Mouse (Mus musculus) kidney, embryonic 16.5 days (tissue): ENCODE results near the gene Abca13. TPM values are rescaled to one million over a fixed set of nuclear protein-coding genes. Genes with fewer than 3 reads are reported as not detected.

ENCODE experiments used
- ATAC-seq: fragments of 200-750 bp; cut with Nextera tagmentation; 2 replicates; pipeline ENCODE4 v1.8.0; 2017; ENCODE audit warnings: moderate TSS enrichment; ENCODE audit not compliant: low FRiP score, low TSS enrichment
- H3K27ac ChIP-seq: fragments of 300-500 bp; sonication (generic); 2 replicates; pipeline ENCODE4 v1.5.1; 2014; ENCODE audit warnings: low read length
- H3K27me3 ChIP-seq: fragments of 300-500 bp; sonication (generic); 2 replicates; pipeline ENCODE4 v1.6.1; 2014; ENCODE audit warnings: low read length, control low read depth, mixed read lengths; ENCODE audit not compliant: insufficient read depth
- H3K36me3 ChIP-seq: fragments of 300-500 bp; sonication (generic); 2 replicates; pipeline ENCODE4 v1.6.1; 2014; ENCODE audit warnings: low read length, control low read depth, mixed read lengths; ENCODE audit not compliant: insufficient read depth
- H3K4me1 ChIP-seq: fragments of 300-500 bp; sonication (generic); 2 replicates; pipeline ENCODE4 v1.6.1; 2014; ENCODE audit warnings: low read length, control low read depth, mixed read lengths; ENCODE audit not compliant: insufficient read depth
- H3K4me2 ChIP-seq: fragments of 300-500 bp; sonication (generic); replicated peaks from 2 replicates; pipeline ENCODE4 v1.6.1; 2014; ENCODE audit warnings: low read depth, low read length
- H3K4me3 ChIP-seq: fragments of 300-500 bp; sonication (generic); 2 replicates; pipeline ENCODE4 v1.5.1; 2014; ENCODE audit warnings: mild to moderate bottlenecking, low read length
- H3K9ac ChIP-seq: fragments of 300-500 bp; sonication (generic); replicated peaks from 2 replicates; pipeline ENCODE4 v1.6.1; 2014; ENCODE audit warnings: low read length
- H3K9me3 ChIP-seq: fragments of 300-500 bp; sonication (generic); 2 replicates; pipeline ENCODE4 v1.6.1; 2016; ENCODE audit warnings: low read length, control low read depth
- WGBS: fragments of 180-500 bp; shearing (Covaris S2); extraction: QIAGEN DNeasy Blood & Tissue Kit; methylation state at CpG from one replicate; pipeline ENCODE4 v1.1.7; 2014; 5-methylcytosine and 5-hydroxymethylcytosine counted together
- polyA plus RNA-seq: library from polyadenylated mRNA; unstranded; fragments of >200 nt; fragmentation: Nextera tagmentation; extraction: Ambion mirVana; gene quantifications from 2 replicates; pipeline ENCODE4 v1.2.1, GENCODE M21; 2015

The Abca13 gene
- polyA plus RNA-seq, 1 experiment from 2014 or later: 0.36 TPM

DNA sequence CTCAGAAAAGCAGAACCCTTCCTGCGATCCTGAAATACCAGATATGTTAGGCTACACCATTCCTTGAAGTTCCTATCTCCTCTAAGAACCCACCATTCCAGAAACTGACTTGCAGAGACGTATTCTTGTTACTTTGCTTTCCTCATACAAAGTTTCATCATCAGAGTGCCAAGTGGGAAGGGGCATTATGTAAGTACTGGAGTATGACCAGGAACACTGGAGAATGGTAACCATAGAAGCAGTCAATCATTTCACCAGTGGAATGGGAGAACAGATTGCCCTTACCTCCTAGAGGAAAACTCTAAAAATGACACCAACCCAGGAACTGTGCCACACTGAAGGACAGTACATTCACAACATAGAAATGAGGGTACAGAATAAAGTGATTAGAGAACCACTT lies 368.3 kb downstream of the Abca13 start:
- Histone ChIP-seq H3K9ac (no peak overlapping the region), H3K36me3 (no peaks in the 10 kb centered on the region), H3K27me3 (no peaks in the 10 kb centered on the region), H3K4me3 (no peak overlapping the region), H3K9me3 (no peaks in the 10 kb centered on the region), H3K27ac (no peak overlapping the region), H3K4me1 (no peaks in the 10 kb centered on the region), H3K4me2 (no peak overlapping the region)
- ATAC-seq: no peak
- WGBS: 79% methylated on average over 2 of the region's 2 CpGs

DNA sequence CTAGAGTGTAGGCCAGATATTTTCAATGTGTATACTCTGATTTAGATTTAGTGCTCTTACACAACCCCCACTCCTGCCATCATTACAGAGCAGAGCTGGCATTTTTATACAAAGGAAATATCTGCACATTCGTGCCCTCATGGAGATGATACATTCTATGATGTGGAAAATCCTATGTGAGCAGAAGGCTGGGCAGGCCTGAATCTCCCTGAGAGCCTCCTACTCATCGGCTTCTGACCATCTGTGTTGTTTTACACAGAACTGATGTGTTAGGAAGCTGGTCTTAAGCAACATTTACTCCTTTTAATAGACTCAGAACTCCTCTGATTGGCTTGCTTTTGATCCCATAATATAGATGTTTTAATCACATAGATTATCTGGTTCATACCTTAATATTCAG lies 376.6 kb downstream of the Abca13 start:
- no peaks in the 10 kb centered on the region for H3K4me1 ChIP-seq
- no peaks in the 10 kb centered on the region for H3K36me3 ChIP-seq
- 87% methylated on average over 2 of the region's 2 CpGs for WGBS
- H3K27ac ChIP-seq: no peak overlapping the region
- no peak overlapping the region for H3K4me3 ChIP-seq
- H3K9me3 ChIP-seq: no peaks in the 10 kb centered on the region
- no peak for ATAC-seq
- no peak overlapping the region for H3K4me2 ChIP-seq
- no peaks in the 10 kb centered on the region for H3K27me3 ChIP-seq
- no peak overlapping the region for H3K9ac ChIP-seq

DNA sequence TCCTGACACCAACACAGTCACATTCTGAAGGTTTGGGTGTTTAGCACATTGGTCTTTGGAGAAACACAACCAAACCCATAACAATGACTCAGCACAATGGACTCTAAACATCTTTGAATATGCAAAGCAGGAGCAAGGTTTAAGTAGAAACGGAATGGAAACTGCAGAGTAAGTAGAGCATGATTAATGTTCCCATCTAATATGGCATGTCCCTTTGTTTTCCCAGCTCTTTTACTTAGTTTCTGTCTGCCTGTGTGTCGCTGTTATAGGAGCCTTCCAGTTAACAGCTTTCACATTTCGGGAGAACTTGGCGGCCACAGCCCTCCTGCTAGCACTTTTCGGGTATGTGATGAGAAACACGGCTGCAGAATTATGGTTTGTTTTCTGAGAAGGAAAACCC lies 378.6 kb downstream of the Abca13 start:
- H3K27ac ChIP-seq: no peak overlapping the region
- no peaks in the 10 kb centered on the region for H3K27me3 ChIP-seq
- H3K4me3 ChIP-seq: no peak overlapping the region
- H3K9ac ChIP-seq: no peak overlapping the region
- no peaks in the 10 kb centered on the region for H3K4me1 ChIP-seq
- no peaks in the 10 kb centered on the region for H3K9me3 ChIP-seq
- ATAC-seq: no peak
- 48% methylated on average over 6 of the region's 6 CpGs for WGBS
- no peaks in the 10 kb centered on the region for H3K36me3 ChIP-seq
- H3K4me2 ChIP-seq: no peak overlapping the region

DNA sequence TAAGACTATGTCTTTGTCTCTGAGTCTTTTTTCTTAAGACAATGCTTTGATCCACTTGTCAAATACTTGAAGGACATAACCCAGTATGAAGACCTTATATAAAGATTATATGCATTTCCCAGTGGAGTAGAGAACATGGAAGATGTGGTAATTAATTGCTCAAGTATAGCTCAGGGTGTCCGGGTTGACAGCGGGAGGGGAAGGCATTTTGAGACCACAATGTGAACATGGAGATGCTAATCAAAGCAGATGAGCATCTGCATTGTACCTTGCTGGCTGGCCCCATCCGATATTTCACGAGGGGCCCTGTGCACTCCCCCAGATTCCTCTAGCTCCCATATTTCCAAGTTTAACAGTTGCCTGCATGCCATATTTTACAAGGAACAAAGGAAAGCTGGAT lies 383.2 kb downstream of the Abca13 start:
- Histone ChIP-seq H3K9ac (no peak overlapping the region), H3K27ac (no peak overlapping the region), H3K4me3 (no peak overlapping the region), H3K4me2 (no peak overlapping the region), H3K4me1 (no peaks in the 10 kb centered on the region), H3K36me3 (no peaks in the 10 kb centered on the region), H3K9me3 (no peaks in the 10 kb centered on the region), H3K27me3 (no peaks in the 10 kb centered on the region)
- 77% methylated on average over 4 of the region's 4 CpGs for WGBS
- no peak for ATAC-seq

DNA sequence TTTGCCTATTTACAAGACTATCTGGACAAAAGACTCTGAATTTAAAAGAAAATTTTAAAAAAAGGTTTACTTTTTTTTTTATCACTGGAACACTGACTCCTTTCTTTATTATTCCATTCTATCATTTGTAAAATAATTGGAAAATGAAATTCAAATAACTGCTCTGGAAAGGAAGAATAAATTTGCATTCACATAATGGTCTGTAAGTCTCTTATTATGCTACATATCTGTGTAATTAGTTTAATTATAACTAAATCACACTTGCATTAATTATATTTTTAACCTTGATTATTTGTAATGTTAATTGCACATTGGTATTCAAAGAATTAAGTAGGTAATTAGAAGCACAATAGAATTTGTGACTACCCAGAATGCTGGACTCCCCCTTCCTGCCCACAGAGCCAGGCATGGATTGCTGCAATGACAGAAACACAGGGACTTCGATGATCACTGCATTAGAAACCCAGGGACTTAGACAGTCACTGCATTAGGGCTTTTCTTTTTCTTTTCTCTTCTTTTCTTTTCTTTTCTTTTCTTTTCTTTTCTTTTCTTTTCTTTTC lies 400.1 kb downstream of the Abca13 start:
- H3K36me3 ChIP-seq: no peaks in the 10 kb centered on the region

DNA sequence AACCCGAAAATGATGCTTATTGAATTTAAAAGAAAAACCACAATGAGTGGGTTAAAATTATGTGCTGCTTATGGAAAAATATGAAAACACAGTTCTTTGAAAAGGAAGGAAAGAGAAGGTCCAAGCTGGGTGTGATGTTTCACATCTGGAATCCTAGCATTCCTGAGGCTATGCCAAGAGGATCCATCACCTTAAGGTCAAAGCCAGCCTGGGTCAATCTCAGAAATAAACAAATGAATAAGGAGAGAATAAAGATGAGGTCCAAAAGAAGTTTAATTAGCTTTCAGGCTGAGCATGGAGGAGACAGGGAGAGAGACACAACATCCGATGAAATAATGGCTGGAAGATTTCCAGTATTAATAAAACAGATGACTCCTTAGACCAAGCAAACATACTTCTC lies 405.6 kb downstream of the Abca13 start:
- Histone ChIP-seq H3K27ac (no peak overlapping the region), H3K9ac (no peak overlapping the region), H3K4me2 (no peak overlapping the region), H3K27me3 (no peaks in the 10 kb centered on the region), H3K4me1 (no peaks in the 10 kb centered on the region), H3K36me3 (no peaks in the 10 kb centered on the region), H3K4me3 (no peak overlapping the region), H3K9me3 (no peaks in the 10 kb centered on the region)
- 0 out of 2 replicates have a peak, but pooled peaks have one; percentile 27 for ATAC-seq
- 60% methylated on average over 2 of the region's 2 CpGs for WGBS

More for the DNA sequence above, 400.1 kb downstream of the Abca13 start:
- 74% methylated on average over 1 of the region's 1 CpGs for WGBS
- ATAC-seq: no peak
- Histone ChIP-seq H3K4me3 (no peak overlapping the region), H3K4me1 (no peaks in the 10 kb centered on the region), H3K27ac (no peak overlapping the region), H3K9me3 (no peaks in the 10 kb centered on the region), H3K9ac (no peak overlapping the region), H3K4me2 (no peak overlapping the region), H3K27me3 (no peaks in the 10 kb centered on the region)

DNA sequence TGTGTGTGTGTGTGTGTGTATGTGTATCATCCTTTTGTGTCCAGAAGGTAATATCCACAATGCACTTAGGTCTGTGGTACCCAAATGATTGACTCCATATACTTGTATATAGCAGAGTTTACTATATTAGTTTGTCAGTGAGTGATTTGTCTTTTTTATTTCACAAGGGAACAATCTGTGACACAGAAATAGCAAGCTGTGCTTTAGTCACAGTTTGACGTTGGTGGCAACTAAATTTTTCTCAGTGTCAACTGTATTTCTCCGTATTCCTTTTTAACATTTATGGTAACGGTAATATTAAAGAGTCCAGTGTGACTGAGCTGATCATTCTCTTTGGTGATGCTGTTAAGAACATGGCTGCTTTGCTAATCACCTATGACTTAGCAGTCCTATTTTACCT lies 409.4 kb downstream of the Abca13 start:
- H3K9ac ChIP-seq: no peak overlapping the region
- H3K27ac ChIP-seq: no peak overlapping the region
- H3K36me3 ChIP-seq: no peaks in the 10 kb centered on the region
- no peak for ATAC-seq
- H3K4me1 ChIP-seq: no peaks in the 10 kb centered on the region
- no peak overlapping the region for H3K4me3 ChIP-seq
- 83% methylated on average over 3 of the region's 3 CpGs for WGBS
- H3K27me3 ChIP-seq: no peaks in the 10 kb centered on the region
- H3K9me3 ChIP-seq: no peaks in the 10 kb centered on the region
- no peak overlapping the region for H3K4me2 ChIP-seq

DNA sequence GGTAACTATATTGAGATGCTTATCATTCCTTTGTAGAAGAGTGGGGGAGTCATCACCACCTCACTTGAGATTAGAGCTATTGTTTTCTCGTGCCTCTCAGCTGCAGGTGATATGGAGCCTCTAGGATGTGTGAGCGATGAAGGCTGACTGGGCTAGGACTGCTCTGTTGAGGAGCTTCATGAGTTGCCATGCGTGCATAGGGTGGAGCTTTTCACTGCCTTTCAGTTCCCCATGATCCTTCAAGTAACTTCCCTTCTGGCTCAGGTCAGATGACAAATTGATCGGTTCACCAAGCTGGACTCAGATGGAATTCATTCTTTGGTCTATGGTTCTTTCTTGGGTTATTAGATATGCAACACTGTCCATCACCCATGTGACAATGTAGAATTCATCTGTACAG lies 410.4 kb downstream of the Abca13 start:
- H3K4me2 ChIP-seq: no peak overlapping the region
- H3K4me1 ChIP-seq: no peaks in the 10 kb centered on the region
- H3K36me3 ChIP-seq: no peaks in the 10 kb centered on the region
- H3K9ac ChIP-seq: no peak overlapping the region
- no peaks in the 10 kb centered on the region for H3K27me3 ChIP-seq
- H3K27ac ChIP-seq: no peak overlapping the region
- no peak overlapping the region for H3K4me3 ChIP-seq
- WGBS: 86% methylated on average over 4 of the region's 4 CpGs
- no peak for ATAC-seq
- no peaks in the 10 kb centered on the region for H3K9me3 ChIP-seq

DNA sequence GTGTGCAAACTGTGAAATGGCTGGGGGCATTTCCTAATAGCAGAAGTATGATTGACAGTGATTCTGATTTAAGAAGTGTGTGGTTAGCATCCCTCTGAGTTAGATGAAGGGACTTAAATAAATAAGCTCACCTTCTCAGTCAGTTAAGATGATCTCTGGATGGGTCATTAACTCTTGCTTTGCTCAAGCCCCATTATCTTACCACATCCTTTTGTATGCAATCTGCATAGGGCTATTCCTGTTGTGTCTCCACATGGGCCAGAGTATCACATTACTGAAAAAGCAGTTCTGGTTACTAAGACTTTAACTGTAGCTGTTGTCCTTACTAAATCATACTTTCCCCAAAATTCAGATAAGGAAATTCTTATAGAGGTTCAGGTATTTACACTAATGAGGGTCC lies 416.5 kb downstream of the Abca13 start:
- Histone ChIP-seq H3K9ac (no peak overlapping the region), H3K4me3 (no peak overlapping the region), H3K9me3 (no peaks in the 10 kb centered on the region), H3K4me1 (no peaks in the 10 kb centered on the region), H3K27ac (no peak overlapping the region), H3K27me3 (no peaks in the 10 kb centered on the region), H3K4me2 (no peak overlapping the region), H3K36me3 (no peaks in the 10 kb centered on the region)
- no peak for ATAC-seq

DNA sequence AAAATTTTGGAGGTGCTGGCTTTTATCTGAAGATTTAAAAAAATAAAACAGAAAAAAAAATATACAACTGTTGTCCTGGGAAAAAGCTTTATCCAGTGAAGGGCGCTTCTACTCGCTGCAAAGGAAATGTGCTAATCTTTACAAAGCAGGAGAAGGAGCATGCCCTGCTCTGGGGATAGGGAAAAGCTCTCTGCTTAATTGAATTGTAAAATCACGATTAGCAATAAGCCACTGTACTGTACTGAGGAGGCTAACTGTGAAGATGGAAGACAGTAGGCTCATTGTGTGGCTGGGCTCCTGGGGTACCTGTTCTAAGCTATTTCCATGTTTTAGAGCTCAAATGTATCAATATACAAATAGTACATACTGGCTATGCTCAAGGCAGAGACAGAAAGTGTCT lies 417.3 kb downstream of the Abca13 start:
- 71% methylated on average over 3 of the region's 3 CpGs for WGBS
- H3K27me3 ChIP-seq: no peaks in the 10 kb centered on the region
- no peak overlapping the region for H3K9ac ChIP-seq
- H3K4me3 ChIP-seq: no peak overlapping the region
- H3K9me3 ChIP-seq: no peaks in the 10 kb centered on the region
- no peak overlapping the region for H3K4me2 ChIP-seq
- no peaks in the 10 kb centered on the region for H3K4me1 ChIP-seq
- ATAC-seq: no peak
- no peaks in the 10 kb centered on the region for H3K36me3 ChIP-seq
- H3K27ac ChIP-seq: no peak overlapping the region
